Mouse (Mus musculus): ENCODE measurements at regions not wholly inside any gene's neighbourhood (a gene's known extent, or its start where the extent isn't known, plus 50 kb on each side); places are given as distances from the start of the nearest gene placed in this dataset.

DNA sequence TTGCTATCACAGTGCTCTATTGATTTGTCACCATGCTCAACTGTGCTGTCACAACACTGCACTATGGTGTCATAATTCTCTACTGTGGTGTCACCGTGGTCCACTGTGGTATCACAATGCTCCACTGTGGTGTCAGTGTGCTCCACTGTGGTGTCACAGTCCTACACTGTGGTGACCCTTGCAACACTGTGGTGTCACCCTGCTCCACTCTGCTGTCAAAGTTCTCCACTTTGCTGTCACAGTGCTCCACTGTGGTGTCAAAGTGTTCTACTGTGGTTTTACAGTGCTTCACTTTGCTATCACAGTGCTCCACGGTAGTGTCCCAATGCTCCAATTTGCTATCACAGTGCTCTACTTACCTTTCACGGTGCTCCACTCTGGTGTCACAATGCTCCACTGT, 74.3 kb upstream of the Trpm1 start:
- TF ChIP-seq CTCF (IDR thresholded peaks at IDR 0.05; ENCODE audit: borderline replicate concordance, insufficient read depth, low read depth, low read length), result no peak
- no peak for TF ChIP-seq POLR2A (IDR thresholded peaks at IDR 0.05; ENCODE audit: borderline replicate concordance, insufficient read depth, low read length)
- 93% methylated on average over 3 of the region's 3 CpGs for WGBS

GRCm38 (mm10) chr7:64078646-64079045, 75.0 kb upstream of the Trpm1 start:
- H3K4me3 ChIP-seq (replicated peaks; ENCODE audit: insufficient read depth, low read depth, low read length), result no peak overlapping the region
- 79% methylated on average over 1 of the region's 1 CpGs for WGBS
- H3K27me3 ChIP-seq (ENCODE audit: control insufficient read depth, insufficient read depth, low read length), result no peaks in the 10 kb centered on the region
- H3K27ac ChIP-seq (ENCODE audit: insufficient read depth, low read length), result no peak overlapping the region
- TF ChIP-seq POLR2A (IDR thresholded peaks at IDR 0.05; ENCODE audit: borderline replicate concordance, insufficient read depth, low read length), result no peak
- TF ChIP-seq CTCF (IDR thresholded peaks at IDR 0.05; ENCODE audit: borderline replicate concordance, insufficient read depth, low read depth, low read length), result no peak
- no peak for DNase-seq
- H3K4me1 ChIP-seq (ENCODE audit: control insufficient read depth, insufficient read depth, low read length), result no peaks in the 10 kb centered on the region

More for the DNA sequence above, 74.3 kb upstream of the Trpm1 start:
- H3K27ac ChIP-seq (ENCODE audit: insufficient read depth, low read length), result no peak overlapping the region
- no peaks in the 10 kb centered on the region for H3K4me1 ChIP-seq (ENCODE audit: control insufficient read depth, insufficient read depth, low read length)
- no peak for DNase-seq
- H3K4me3 ChIP-seq (replicated peaks; ENCODE audit: insufficient read depth, low read depth, low read length), result no peak overlapping the region
- no peaks in the 10 kb centered on the region for H3K27me3 ChIP-seq (ENCODE audit: control insufficient read depth, insufficient read depth, low read length)

DNA sequence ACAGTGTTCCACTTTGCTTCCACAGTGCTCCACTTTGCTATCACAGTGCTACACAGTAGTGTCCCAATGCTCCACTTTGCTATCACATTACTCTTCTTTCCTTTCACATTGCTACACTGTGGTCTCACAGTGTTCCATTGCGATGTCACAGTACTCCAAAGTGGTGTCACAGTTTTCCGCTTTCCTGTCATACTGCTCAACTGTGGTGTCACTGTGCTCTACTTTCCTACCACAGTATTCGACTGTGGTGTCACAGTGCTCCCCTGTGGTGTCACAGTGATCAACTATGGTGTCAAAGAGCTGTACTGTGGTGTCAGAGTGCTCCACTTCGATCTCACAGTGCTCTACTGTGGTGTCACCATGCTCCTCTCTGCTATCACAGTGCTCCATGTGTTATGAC, 76.1 kb upstream of the Trpm1 start:
- Histone ChIP-seq H3K27ac (ENCODE audit: insufficient read depth, low read length) (no peak overlapping the region), H3K27me3 (ENCODE audit: control insufficient read depth, insufficient read depth, low read length) (no peaks in the 10 kb centered on the region), H3K4me1 (ENCODE audit: control insufficient read depth, insufficient read depth, low read length) (no peaks in the 10 kb centered on the region), H3K4me3 (replicated peaks; ENCODE audit: insufficient read depth, low read depth, low read length) (no peak overlapping the region)
- no peak for DNase-seq
- TF ChIP-seq POLR2A (IDR thresholded peaks at IDR 0.05; ENCODE audit: borderline replicate concordance, insufficient read depth, low read length) (no peak), CTCF (IDR thresholded peaks at IDR 0.05; ENCODE audit: borderline replicate concordance, insufficient read depth, low read depth, low read length) (peak; percentile 35; the same call in 1 of the 2 replicates)
- WGBS, result 71% methylated on average over 4 of the region's 4 CpGs

DNA sequence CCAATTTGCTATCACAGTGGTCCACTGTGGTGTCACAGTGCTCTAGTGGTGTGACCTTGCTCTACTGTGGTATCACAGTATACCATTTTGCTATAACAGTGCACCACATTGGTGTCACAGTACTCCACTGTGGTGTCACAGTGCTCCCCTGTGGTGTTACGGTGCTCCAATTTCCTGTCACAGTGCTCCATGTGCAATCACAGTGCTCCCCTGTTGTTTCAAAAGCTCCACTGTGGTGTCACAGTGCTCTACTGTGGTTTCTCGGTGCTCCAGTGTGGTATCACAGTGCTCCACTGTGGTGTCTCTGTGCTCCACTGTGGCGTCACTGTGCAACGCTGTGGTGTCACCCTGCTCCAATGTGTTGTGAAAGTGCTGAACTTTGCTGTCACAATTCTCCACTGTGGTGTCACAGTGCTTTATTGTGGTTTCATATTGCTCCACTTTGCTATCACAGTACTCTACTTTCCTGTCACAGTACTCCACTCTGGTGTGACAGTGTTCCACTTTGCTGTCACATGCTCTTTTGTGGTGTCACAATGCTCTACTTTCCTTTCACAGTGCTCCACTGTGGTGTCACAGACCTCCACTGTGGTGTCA, 76.8 kb upstream of the Trpm1 start:
- no peak for TF ChIP-seq POLR2A (IDR thresholded peaks at IDR 0.05; ENCODE audit: borderline replicate concordance, insufficient read depth, low read length)
- no peak for TF ChIP-seq CTCF (IDR thresholded peaks at IDR 0.05; ENCODE audit: borderline replicate concordance, insufficient read depth, low read depth, low read length)
- no peak for DNase-seq
- no peak overlapping the region for H3K27ac ChIP-seq (ENCODE audit: insufficient read depth, low read length)
- no peaks in the 10 kb centered on the region for H3K27me3 ChIP-seq (ENCODE audit: control insufficient read depth, insufficient read depth, low read length)
- no peaks in the 10 kb centered on the region for H3K4me1 ChIP-seq (ENCODE audit: control insufficient read depth, insufficient read depth, low read length)
- no peak overlapping the region for H3K4me3 ChIP-seq (replicated peaks; ENCODE audit: insufficient read depth, low read depth, low read length)
- 93% methylated on average over 4 of the region's 4 CpGs for WGBS

DNA sequence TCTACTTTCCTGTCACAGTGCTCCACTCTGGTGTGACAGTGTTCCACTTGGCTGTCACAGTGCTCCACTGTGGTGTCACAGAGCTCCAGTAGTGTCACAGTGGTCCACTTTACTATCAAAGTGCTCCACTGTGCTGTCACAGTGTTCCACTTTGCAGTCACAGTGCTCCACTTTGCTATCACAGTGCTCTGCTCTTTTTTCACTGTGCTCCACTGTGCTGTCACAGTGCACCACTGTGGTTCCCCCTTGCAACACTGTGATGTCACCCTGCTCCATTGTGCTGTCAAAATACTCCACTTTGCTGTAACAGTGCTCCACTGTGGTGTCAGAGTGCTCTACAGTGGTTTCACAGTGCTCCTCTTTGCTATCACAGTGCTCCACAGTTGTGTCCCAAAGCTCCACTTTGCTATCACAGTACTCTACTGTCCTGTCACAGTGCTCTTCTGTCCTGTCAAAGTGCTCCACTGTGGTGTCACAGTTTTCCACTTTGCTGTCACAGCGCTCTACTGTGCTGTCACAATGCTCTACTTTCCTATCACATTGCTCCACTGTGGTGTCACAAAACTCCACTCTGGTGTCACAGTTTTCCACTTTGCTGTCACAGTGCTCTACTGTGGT, 77.8 kb upstream of the Trpm1 start:
- Histone ChIP-seq H3K4me1 (ENCODE audit: control insufficient read depth, insufficient read depth, low read length) (no peaks in the 10 kb centered on the region), H3K4me3 (replicated peaks; ENCODE audit: insufficient read depth, low read depth, low read length) (no peak overlapping the region), H3K27me3 (ENCODE audit: control insufficient read depth, insufficient read depth, low read length) (no peaks in the 10 kb centered on the region), H3K27ac (ENCODE audit: insufficient read depth, low read length) (no peak overlapping the region)
- 87% methylated on average over 1 of the region's 1 CpGs for WGBS
- no peak for DNase-seq
- TF ChIP-seq POLR2A (IDR thresholded peaks at IDR 0.05; ENCODE audit: borderline replicate concordance, insufficient read depth, low read length) (no peak), CTCF (IDR thresholded peaks at IDR 0.05; ENCODE audit: borderline replicate concordance, insufficient read depth, low read depth, low read length) (no peak)

DNA sequence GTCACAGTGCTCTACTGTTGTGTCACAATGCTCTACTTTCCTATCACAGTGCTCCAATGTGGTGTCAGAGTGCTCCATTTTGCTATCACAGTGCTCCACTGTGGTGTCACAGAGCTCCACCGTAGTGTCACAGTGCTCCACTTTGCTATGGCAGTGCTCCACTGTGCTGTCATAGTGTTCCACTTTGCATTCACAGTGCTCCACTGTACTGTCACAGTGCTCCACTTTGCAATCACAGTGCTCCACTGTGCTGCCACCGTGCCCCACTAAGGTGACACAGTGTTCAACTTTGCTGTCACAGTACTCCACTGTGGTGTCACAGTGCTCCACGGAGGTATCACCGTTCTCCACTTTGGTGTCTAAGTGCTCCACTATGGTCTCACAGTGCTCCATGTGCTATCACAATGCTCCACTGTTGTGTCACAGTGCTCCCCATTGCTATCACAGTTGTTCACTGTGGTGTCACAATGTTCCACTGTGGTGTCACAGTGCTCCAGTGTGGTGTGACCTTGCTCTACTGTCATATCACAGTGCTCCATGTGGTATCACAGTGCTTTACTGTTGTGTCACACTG, 78.9 kb upstream of the Trpm1 start:
- H3K27me3 ChIP-seq (ENCODE audit: control insufficient read depth, insufficient read depth, low read length), result no peaks in the 10 kb centered on the region
- TF ChIP-seq CTCF (IDR thresholded peaks at IDR 0.05; ENCODE audit: borderline replicate concordance, insufficient read depth, low read depth, low read length) (no peak), POLR2A (IDR thresholded peaks at IDR 0.05; ENCODE audit: borderline replicate concordance, insufficient read depth, low read length) (no peak)
- WGBS, result 94% methylated on average over 4 of the region's 4 CpGs
- H3K4me3 ChIP-seq (replicated peaks; ENCODE audit: insufficient read depth, low read depth, low read length), result no peak overlapping the region
- peak in 1 of 2 experiments; percentile 5 for DNase-seq
- H3K27ac ChIP-seq (ENCODE audit: insufficient read depth, low read length), result no peak overlapping the region
- H3K4me1 ChIP-seq (ENCODE audit: control insufficient read depth, insufficient read depth, low read length), result no peaks in the 10 kb centered on the region

GRCm38 (mm10) chr7:64074186-64074585, 79.4 kb upstream of the Trpm1 start:
- 91% methylated on average over 4 of the region's 4 CpGs for WGBS
- Histone ChIP-seq H3K27ac (ENCODE audit: insufficient read depth, low read length) (no peak overlapping the region), H3K27me3 (ENCODE audit: control insufficient read depth, insufficient read depth, low read length) (no peaks in the 10 kb centered on the region), H3K4me3 (replicated peaks; ENCODE audit: insufficient read depth, low read depth, low read length) (no peak overlapping the region), H3K4me1 (ENCODE audit: control insufficient read depth, insufficient read depth, low read length) (no peaks in the 10 kb centered on the region)
- no peak for DNase-seq
- TF ChIP-seq CTCF (IDR thresholded peaks at IDR 0.05; ENCODE audit: borderline replicate concordance, insufficient read depth, low read depth, low read length), result no peak
- no peak for TF ChIP-seq POLR2A (IDR thresholded peaks at IDR 0.05; ENCODE audit: borderline replicate concordance, insufficient read depth, low read length)

DNA sequence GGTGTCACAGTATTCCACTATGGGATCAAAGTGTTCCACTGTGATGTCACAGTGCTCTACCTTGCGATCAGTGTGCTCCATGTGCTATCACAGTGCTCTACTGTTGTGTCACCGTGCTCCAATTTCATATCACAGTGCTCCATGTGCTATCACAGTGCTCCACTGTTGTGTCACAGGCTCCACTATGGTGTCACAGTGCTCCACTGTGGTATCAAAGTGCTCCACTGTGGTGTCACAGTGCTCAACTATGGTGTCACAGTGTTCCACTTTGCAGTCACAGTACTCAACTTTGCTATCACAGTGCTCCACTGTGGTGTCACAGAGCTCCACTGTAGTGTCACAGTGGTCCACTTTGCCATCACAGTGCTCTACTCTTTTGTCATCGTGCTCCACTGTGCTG, 79.9 kb upstream of the Trpm1 start:
- Histone ChIP-seq H3K27me3 (ENCODE audit: control insufficient read depth, insufficient read depth, low read length) (no peaks in the 10 kb centered on the region), H3K27ac (ENCODE audit: insufficient read depth, low read length) (no peak overlapping the region), H3K4me3 (replicated peaks; ENCODE audit: insufficient read depth, low read depth, low read length) (no peak overlapping the region), H3K4me1 (ENCODE audit: control insufficient read depth, insufficient read depth, low read length) (no peaks in the 10 kb centered on the region)
- TF ChIP-seq POLR2A (IDR thresholded peaks at IDR 0.05; ENCODE audit: borderline replicate concordance, insufficient read depth, low read length) (no peak), CTCF (IDR thresholded peaks at IDR 0.05; ENCODE audit: borderline replicate concordance, insufficient read depth, low read depth, low read length) (no peak)
- no peak for DNase-seq
- 93% methylated on average over 3 of the region's 3 CpGs for WGBS

Data from cerebellum, adult 2 months (tissue).